Mouse (Mus musculus): Measurements from ENCODE around the gene Mapk8ip2.

Gene Mapk8ip2

DNA sequence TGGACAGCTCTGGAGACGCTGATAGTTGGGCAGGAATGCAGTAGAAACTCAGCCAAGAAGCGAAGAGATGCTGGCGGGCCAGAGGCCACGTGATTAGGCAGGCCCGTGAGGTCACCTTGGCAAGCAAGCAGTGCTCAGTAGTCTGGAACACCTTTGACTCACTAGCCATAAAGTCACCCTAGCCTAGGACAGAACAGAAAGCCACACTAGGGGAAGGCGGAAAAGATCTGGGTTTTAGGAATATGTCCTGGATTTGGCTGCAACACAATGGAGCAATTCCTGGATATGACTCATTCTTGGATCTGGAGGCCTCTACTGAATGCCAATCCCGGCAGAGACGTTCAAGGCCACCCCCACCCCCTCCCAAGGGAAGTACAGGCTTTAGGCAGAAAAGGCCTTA lies 26.9 kb downstream of the Mapk8ip2 start:
- peak; percentile 95 for DNase-seq (ENCODE audit: low read depth, low spot score)

DNA sequence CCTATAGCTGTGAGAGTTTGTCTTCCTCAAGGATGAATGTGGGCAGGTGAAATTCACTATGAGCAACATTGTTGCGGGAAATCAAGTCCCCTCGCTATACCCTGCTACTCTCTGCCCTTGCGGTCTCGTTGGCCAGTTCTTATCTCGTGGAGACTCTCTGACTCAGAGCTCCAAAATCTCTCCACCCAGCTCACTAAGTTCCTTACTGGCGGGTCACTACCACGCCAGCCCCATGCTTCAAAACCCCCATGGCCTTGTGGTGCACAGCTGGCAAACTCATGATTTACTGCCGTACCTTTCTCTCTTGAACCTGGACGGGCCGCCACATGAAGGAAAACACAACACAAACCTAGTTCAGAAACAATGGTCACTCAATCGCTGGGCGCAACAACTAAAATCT lies 34.5 kb downstream of the Mapk8ip2 start:
- no peak for DNase-seq (ENCODE audit: low read depth, low spot score)

DNA sequence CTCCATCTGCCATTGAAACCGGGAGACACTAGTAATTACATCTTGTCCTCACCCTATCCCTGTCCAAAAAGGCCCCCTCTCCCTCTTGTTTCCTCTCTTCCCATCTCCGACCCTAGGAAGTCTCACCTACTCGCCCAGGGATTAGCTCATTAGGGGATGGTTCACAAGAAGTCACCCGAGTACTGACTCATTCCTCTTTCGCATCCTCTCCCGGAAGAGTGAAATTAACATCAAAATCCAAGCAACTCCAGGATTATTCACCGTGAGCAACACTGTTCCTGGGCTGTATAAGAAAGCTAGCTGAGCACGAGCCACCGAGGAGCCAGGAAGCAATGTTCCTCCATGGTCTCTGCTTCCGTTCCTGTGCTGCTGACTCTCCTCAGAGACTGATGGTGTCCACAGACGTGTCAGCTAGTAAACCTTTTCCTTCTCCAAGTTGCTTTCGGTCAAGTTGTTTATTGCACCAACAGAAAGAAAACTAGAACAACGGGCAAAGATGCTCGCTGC lies 35.0 kb downstream of the Mapk8ip2 start:
- DNase-seq (ENCODE audit: low read depth, low spot score) = no peak

DNA sequence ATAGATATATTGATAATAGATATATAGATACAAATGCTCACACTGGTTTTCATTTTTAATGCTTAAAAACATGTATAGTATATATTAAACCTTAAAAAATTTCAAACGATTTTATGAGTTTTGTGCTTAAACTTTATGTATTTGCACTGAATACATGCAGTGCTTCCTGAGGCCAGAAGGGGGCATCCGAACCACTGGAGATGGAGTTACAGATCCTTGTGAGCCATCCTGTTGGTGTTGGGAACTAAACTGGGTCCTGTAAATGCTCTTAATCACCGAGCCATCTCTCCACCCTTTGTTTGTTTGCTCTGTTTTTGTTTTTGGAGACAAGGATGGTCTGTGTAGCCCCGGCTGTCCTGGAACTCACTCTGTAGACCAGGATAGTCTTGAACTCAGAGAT lies 41.3 kb downstream of the Mapk8ip2 start:
- DNase-seq (ENCODE audit: low read depth, low spot score) = peak; percentile 14

DNA sequence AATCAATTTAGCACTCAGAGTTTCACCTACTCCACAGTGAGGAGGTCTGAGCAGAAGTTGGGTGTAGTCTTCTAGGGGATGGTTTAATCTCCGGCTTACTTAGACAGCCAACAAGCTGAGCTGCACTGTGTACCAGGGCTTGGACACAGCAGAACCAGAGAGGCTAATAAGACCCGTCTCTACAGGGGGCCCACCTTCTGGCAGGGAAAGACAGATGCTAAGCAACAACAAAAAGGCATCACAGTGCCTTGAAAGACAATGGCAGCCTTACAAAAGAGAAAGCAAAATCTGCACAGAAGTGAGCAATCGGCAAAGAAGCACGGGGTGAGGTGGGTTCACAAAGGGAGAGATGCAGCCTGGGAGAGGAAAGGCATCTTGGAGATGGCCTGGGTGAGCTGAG lies 42.4 kb downstream of the Mapk8ip2 start:
- DNase-seq (ENCODE audit: low read depth, low spot score) = no peak

DNA sequence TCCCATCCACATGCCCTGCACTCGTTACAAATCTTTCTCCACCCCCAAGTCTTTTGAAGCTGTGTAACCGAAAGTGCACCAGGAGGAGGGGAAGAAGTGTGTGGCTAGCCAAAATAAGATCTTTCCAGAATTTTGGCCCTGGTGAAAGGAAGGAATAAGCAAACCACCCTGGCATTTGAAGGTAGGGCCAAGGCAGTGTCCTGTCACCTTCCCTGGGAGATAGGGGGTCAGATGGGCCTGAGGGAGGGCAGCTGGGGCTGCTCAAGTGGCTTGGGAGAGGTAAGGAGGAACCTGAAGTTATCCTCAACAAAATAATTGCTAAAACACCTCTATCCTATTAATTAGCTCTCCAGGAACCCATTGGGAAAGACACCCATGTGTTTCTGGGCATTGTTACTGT lies 43.1 kb downstream of the Mapk8ip2 start:
- DNase-seq (ENCODE audit: low read depth, low spot score) = no peak

DNA sequence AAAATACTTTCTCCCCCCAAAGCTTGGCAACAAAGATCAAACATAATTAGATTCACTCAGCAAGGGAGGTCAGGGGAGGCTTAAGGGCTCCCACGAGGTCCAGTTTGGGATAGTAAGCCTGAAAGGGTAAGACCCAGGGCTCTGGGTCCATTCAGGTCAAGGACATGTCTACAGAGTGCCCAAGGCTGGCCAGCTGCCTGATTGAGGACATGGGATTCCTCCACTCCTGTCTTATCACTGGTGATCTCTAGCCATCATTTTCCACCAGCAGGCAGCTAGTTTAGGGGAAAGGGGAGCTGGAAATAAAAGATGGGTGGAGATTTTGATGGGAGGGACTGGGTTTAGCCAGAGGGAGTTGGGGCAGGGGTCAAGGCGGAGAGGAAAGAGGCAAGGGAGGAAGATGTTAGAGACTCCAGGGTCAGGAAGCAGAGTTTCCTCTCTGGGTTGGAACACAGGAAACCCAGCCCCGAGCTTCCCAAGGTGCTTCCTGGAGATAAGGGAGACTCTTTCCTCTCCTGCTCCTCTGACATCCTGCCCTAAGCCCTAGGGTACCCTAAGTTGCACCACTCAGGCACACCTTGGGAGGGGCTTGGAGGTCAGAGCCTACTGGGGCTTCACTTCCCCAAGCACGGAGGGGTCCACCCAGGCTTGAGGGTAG lies 43.8 kb downstream of the Mapk8ip2 start:
- DNase-seq (ENCODE audit: low read depth, low spot score) = no peak

DNA sequence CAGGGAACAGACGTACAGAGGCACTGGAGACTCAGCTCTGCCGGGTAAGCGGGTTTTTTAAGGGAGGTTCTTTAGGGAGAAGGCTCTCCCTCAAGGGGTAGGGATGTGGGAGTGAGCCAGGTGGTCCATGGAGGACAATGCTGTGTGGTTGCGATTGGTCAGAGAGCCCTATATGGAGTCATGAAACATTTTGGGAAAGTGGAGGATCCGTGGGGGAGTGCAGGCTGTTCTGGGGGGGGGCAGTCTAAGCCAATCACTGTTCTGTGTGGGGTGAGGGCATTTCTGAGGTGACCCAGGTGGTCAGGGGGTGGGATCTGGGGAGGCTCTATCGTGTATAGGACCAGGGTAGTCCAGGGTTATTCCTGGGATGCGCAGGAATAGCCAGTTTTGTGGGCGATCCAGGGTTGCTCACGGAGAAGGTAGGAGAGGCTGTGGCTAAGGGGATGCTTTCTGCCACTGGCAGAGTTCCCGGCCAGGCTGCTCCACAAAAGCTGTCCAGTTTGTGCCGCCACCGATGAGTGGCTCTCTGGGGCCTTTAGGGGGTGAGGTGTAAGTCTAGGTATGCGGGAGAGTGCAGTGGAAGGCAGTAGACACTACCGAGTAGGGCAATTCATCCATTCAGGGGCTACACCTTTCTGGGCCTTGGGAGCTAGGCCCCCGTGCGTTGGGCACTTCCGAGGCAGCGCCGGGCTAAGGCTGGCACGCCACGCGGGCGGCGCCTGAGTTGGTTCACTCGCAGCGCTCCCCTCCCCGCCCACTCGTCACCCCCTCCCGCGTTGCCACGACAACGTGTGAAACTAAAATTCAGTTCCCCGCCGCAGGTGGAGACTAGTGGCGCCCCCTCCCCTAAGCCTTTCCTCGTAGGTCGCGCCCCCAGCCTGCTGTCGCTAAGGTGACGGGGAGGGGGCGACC lies 44.6 kb downstream of the Mapk8ip2 start:
- no peak for DNase-seq (ENCODE audit: low read depth, low spot score)

DNA sequence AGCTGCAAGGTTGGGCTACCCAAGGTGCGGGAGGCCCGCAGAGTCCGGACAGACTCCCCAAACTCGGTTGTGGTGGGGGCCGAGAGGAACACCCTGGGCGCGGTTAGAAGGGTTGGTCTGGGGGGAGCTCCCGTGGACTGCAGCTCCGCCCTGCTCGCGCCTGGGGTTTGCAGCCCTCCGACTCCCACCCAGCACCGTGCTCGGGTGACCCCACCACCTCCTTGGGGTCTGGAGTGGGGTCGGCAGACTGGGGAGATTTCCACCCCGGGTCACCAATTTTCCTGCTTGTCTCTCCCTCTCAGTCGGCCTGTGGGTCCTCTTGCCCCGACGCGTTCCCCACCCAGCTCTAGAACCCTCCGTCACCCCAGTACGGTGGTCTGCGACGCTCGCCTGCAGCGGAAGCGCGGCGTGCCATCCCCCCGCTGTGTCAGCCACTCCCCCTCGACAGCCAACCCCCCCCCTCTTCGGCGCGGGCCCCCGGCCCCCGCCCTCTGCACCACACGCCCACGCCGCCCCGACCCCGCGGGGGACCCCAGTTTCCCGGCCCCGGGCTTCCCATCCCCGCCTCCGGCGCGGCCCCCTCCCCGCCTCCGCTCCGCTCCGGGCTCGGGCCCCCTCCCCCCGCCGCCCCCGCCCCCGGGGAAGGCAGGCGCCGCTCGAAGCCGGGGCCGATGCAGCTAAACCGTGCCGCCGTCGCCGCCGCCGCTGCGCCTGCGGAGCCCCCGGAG lies 45.4 kb downstream of the Mapk8ip2 start, which contains the start of gene Shank3:
TSS of gene Shank3 (plus strand) at position 663 of the 728 bp plus-strand sequence.
- no peak for DNase-seq (ENCODE audit: low read depth, low spot score)

DNA sequence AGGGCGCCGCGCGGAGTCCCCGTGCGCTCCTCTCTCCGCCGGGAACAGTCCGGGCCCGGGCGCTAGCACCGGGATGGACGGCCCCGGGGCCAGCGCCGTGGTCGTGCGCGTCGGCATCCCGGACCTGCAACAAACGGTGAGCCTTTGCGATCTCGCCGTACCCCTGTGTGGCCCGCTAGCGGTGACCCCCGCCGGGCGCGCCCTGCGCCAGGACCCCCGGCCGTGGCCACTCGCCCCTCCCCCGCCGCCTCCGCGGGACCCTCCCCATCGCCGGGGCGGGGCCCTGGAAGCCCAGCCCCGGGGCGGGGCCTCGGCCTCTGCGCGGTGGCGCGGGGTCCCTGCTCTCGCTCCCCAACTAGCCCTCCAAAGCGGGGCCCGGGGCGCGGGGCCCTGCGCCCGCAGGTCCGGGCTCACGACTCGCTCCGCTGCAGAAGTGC lies 46.1 kb downstream of the Mapk8ip2 start:
- no peak for DNase-seq (ENCODE audit: low read depth, low spot score)

DNA sequence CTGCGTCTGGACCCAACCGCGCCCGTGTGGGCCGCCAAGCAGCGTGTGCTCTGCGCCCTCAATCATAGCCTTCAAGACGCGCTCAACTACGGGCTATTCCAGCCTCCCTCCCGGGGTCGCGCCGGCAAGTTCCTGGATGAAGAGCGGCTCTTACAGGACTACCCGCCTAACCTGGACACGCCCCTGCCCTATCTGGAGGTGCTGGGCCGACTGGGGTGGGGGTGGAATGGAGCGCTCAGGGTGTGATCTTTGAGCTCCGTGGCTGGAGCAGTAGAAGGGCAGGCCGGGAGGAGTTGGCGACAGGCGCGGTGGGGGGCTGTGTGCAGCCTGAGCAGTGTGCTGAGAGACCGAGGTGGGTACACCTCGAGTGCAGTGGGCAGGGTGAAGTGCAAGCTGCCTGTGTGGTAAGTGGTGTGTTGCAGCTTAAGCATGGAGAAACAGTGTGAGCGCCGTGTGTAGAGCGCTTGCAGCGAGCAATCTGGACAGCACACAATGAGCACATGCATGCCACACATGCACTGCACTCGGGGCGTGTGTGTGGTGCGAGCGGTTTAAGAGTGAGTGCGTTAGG lies 46.6 kb downstream of the Mapk8ip2 start:
- no peak for DNase-seq (ENCODE audit: low read depth, low spot score)

DNA sequence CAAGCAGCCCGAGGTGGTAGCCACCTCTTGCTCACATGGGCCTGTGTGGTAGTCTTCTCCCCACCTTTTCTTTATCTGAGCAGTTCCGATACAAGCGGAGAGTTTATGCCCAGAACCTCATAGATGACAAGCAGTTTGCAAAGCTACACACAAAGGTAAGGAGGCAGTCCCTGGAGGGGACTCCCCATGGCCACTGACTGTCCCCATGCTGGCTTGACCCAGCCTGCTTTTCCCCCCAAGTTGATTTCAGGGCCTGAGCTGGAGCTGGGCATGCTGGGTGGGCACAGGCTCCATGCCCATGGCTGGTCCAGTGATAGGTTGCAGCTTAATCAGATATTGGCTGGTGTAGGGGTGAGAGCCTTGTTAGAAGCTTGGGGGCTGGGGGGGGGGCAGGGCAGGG lies 47.6 kb downstream of the Mapk8ip2 start:
- DNase-seq (ENCODE audit: low read depth, low spot score) = no peak

DNA sequence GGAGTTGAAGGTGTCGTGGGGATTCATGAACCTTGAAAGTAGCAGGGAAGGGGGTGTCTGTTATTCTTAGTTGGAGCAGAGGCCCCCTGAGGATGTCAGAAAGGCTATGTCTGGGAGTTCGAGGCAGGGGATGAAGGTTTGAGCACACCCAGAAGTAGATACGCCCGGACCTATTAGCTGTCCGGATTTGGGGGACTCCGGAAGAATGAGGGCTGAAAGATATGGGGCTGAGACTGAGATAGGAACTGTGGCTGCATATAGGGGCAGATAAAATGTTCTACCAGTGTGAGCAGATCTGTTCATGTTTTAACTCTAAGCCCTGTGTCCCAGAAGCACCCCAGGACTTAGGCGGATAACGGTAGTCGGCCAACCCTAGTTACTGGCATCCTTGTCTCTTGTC lies 51.1 kb downstream of the Mapk8ip2 start:
- no peak for DNase-seq (ENCODE audit: low read depth, low spot score)

DNA sequence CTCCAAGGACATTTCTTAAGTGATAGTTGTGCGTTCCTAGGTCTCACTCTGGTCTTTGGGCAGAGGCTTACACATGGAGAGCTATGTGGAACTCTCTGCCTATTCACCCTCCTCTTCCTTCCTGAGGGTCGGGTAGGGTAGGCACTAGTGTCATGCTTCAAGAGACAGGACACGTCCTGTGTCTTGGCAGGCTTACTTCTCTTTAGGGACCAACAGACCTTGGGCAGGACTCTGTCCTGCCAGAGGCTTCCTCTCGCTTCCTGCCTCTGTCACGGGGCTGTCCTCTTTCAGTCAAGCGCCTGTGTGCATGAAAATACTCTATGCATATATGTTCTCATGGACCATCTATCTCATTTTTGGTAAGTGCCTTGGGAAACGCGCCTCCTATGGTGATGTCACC lies 54.0 kb downstream of the Mapk8ip2 start:
- no peak for DNase-seq (ENCODE audit: low read depth, low spot score)

DNA sequence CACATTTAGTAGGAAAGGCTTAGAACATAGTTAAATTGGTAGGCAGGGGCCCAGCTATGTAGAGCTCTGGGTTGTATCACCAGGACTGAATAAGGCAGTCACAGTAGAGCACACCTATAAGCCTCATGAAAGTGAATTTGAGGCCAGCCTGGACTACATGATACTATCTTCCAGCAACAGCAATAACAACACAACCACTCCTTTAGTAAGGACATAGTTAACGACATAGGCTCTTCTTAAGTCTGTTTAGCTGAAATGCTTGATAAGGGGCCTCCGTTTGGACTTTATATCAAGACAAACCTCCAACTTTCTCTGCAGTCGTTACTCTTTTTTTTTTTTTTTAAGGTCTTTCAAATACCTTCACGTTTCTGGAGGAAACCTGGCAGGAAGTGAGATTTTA lies 59.0 kb downstream of the Mapk8ip2 start:
- no peak for DNase-seq (ENCODE audit: low read depth, low spot score)
